Mouse (Mus musculus) forebrain, postnatal 0 days (tissue): Measurements from ENCODE around the gene Bbs2. TPM values are rescaled to one million over a fixed set of nuclear protein-coding genes. Genes with fewer than 3 reads are reported as not detected.

ENCODE experiments used
- ATAC-seq: fragments of 200-750 bp; cut with Nextera tagmentation; 2 replicates; pipeline ENCODE4 v1.8.0; 2017; ENCODE audit warnings: mild to moderate bottlenecking, moderate library complexity
- DNase-seq: peaks from one replicate; pipeline ENCODE4 v3.0.0-alpha.2; 2015
- H3K27ac ChIP-seq: fragments of 300-500 bp; sonication (generic); 2 replicates; pipeline ENCODE4 v1.5.1; 2014; ENCODE audit warnings: low read depth, mild to moderate bottlenecking, antibody characterized with exemption, low read length, moderate library complexity, mixed read lengths
- H3K27me3 ChIP-seq: fragments of 300-500 bp; sonication (generic); 2 replicates; pipeline ENCODE4 v1.6.1; 2014; ENCODE audit warnings: mild to moderate bottlenecking, low read length, mixed read lengths; ENCODE audit not compliant: insufficient read depth
- H3K36me3 ChIP-seq: fragments of 300-500 bp; sonication (generic); 2 replicates; pipeline ENCODE4 v1.6.1; 2014; ENCODE audit warnings: mild to moderate bottlenecking, moderate library complexity; ENCODE audit not compliant: insufficient read depth
- H3K4me1 ChIP-seq: fragments of 300-500 bp; sonication (generic); 2 replicates; pipeline ENCODE4 v1.6.1; 2014; ENCODE audit warnings: antibody characterized with exemption; ENCODE audit not compliant: insufficient read depth
- H3K4me2 ChIP-seq: fragments of 300-500 bp; sonication (generic); 2 replicates; pipeline ENCODE4 v1.6.1; 2014; ENCODE audit warnings: low read depth, mild to moderate bottlenecking, moderate library complexity
- H3K4me3 ChIP-seq: fragments of 300-500 bp; sonication (generic); 2 replicates; pipeline ENCODE4 v1.5.1; 2014; ENCODE audit warnings: low read depth, low read length, mixed read lengths
- H3K9ac ChIP-seq: fragments of 300-500 bp; sonication (generic); 2 replicates; pipeline ENCODE4 v1.6.1; 2014; ENCODE audit warnings: mild to moderate bottlenecking
- H3K9me3 ChIP-seq: fragments of 300-500 bp; sonication (generic); 2 replicates; pipeline ENCODE4 v1.6.1; 2016; ENCODE audit warnings: low read length
- CTCF ChIP-seq: sonication (generic); IDR thresholded peaks from 2 replicates; pipeline ENCODE4 v1.5.1; 2016; ENCODE audit warnings: antibody characterized with exemption, control low read depth, low read depth
- WGBS: fragments of 180-500 bp; shearing (Covaris S2); extraction: QIAGEN DNeasy Blood & Tissue Kit; methylation state at CpG from one replicate; pipeline ENCODE4 v1.1.7; 2014; 5-methylcytosine and 5-hydroxymethylcytosine counted together
- polyA plus RNA-seq: library from polyadenylated mRNA; unstranded; fragments of >200 nt; fragmentation: Nextera tagmentation; extraction: Ambion mirVana; gene quantifications from 2 replicates; pipeline ENCODE4 v1.2.1, GENCODE M21; 2015
- total RNA-seq: library from RNA; depleted of rRNA; stranded (reverse); fragments of >200 nt; gene quantifications from 2 replicates; pipeline ENCODE4 v1.2.3, GENCODE M21; 2014

Bbs2 gene
- total and polyA plus RNA-seq, 2 experiments from 2014 or later = 14.9 to 22.6 TPM

DNA sequence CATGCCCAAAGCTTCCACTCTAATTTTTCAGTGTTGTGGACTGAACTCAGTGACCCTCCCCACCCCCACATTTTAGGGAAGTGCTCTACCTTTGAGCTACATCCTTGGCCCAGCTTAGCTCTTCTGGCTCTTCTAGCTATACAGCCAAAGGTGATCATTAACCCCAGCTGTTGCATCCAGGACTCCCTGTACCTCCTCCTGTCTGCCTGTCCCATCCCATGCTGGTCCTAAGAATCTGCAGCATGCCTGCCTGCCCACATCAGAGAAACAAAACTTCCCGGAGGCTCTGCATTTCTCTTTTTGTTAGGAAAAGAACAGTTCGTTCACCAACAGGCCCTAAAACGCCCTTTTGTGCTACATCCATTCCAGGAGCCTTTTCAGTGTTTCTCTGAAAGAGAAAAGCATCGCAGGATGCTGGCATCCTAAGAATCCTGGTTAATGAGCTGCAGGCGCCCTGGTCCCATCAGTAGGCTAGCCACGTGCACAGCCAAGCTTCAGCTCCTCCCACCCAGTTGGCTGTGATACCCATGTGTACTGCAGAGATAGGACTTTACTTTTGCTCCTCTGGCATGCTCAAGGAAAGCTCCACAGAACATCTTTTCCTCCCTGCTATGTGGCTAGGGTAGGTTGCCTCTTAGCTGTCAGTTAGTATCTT is 20.2 kb upstream of the Bbs2 start:
- peak; percentile 71 for DNase-seq
- Histone ChIP-seq H3K27ac (peak overlapping the region; percentile 79), H3K27me3 (no peaks in the 10 kb centered on the region), H3K4me2 (no peak overlapping the region), H3K4me3 (no peak overlapping the region), H3K9ac (no peak overlapping the region), H3K4me1 (peaks cover 7% of the 10 kb centered on the region; the same call in 1 of the 2 replicates), H3K36me3 (no peaks in the 10 kb centered on the region), H3K9me3 (no peaks in the 10 kb centered on the region)
- TF ChIP-seq CTCF = no peak
- WGBS = 3% methylated on average over 6 of the region's 6 CpGs
- peak; percentile 95 for ATAC-seq

DNA sequence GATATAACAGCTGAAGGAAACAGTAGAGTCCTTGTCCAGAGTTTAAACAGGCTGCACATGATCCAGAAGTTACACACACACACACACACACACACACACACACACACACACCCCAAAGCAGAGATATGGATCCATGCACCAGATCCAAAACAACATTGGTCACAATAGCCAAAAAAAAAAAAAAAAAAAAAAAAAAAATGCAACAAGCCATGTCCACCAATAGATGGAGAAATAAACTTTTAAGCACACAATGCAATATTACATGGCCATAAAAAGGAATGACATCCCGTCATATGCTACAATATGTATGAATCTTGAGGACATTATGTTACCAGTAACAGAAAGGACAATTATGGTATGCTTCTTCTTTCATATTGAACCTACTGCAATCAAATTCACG is 15.2 kb upstream of the Bbs2 start:
- Histone ChIP-seq H3K4me3 (no peak overlapping the region), H3K36me3 (no peaks in the 10 kb centered on the region), H3K9me3 (no peaks in the 10 kb centered on the region), H3K4me2 (no peak overlapping the region), H3K27me3 (no peaks in the 10 kb centered on the region), H3K27ac (no peak overlapping the region), H3K9ac (no peak overlapping the region), H3K4me1 (no peaks in the 10 kb centered on the region)
- no peak for TF ChIP-seq CTCF
- ATAC-seq (no peak), DNase-seq (no peak)
- WGBS = 86% methylated on average over 2 of the region's 2 CpGs

DNA sequence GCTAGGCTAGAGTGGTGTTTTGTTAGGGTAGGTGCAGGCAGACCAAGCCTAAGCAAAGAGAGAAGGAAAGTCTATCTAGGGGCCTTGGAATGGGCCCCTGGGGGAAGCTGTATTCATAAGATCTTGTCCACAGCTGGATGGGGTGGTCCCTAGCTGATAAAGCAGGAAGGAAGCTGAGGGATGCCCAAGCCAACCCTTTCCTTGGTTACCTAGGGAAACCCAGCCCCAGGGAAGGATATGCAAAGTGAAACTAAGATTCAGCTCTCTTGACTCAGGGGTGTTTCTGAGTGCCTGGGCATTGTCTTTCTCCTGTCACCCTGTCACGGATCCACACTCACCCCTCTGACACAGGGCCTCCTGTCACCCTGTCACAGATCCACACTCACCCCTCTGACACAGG is 14.7 kb upstream of the Bbs2 start:
- 72% methylated on average over 1 of the region's 1 CpGs for WGBS
- no peak for ATAC-seq
- no peak for TF ChIP-seq CTCF

DNA sequence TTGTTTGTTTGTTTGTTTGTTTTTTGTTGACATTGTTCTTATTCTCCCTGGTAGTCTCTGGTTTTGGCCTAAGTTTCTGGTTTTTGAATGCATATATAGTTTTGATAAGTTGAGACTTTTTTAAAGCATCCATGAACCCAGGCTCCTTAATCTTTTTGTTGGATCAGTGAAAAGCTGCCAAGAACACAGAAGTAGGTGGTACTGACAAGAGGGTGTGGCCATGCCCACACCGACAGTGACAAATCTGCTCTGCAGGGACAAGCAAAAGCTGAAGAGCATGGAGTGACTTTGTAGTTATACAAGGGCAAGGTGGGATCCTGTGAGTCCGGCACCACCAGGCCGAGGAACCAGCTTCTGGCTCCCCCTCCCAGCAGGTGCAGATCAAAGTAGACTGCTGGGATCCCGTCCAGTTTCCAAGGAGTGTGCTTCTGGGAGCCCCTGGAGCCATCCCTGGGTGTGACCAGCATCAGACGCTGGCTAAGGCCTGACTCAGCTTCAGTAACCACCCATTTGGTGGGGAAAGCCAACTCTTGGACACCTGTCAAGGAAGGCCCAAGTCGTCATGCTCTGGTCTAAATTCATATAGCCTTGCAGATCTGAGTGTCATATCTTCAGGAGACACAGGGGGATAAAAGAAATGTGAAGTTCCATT is 11.9 kb upstream of the Bbs2 start:
- H3K9ac ChIP-seq = no peak overlapping the region
- no peak overlapping the region for H3K4me3 ChIP-seq
- no peaks in the 10 kb centered on the region for H3K9me3 ChIP-seq
- H3K4me1 ChIP-seq = no peaks in the 10 kb centered on the region
- H3K27me3 ChIP-seq = no peaks in the 10 kb centered on the region
- no peak overlapping the region for H3K27ac ChIP-seq
- 69% methylated on average over 6 of the region's 6 CpGs for WGBS
- no peaks in the 10 kb centered on the region for H3K36me3 ChIP-seq
- no peak for DNase-seq
- no peak for ATAC-seq
- TF ChIP-seq CTCF = no peak
- H3K4me2 ChIP-seq = no peak overlapping the region

More for the DNA sequence above, 14.7 kb upstream of the Bbs2 start:
- no peak for DNase-seq
- H3K4me1 ChIP-seq = no peaks in the 10 kb centered on the region
- no peaks in the 10 kb centered on the region for H3K9me3 ChIP-seq
- no peaks in the 10 kb centered on the region for H3K36me3 ChIP-seq
- no peak overlapping the region for H3K9ac ChIP-seq
- H3K27ac ChIP-seq = no peak overlapping the region
- H3K27me3 ChIP-seq = no peaks in the 10 kb centered on the region
- no peak overlapping the region for H3K4me3 ChIP-seq
- H3K4me2 ChIP-seq = no peak overlapping the region

DNA sequence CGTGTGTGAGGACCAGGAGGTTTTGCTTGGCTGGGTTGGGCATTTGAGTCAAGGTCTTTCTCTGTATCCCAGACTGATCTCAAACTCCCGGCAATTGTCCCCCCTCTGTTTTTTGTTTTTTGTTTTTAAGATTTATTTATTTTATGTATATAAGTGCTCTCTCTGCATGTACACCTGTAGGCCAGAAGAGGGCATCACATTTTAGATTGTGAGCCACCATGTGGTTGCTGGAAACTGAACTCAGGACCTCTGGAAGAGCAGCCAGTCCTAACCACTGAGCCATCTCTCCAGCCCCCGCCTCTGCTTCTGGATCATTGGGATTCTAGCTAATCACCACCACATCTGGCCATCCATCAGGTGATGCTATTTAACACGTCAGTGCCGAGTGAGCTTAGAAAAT is 11.1 kb upstream of the Bbs2 start:
- H3K27me3 ChIP-seq = no peaks in the 10 kb centered on the region
- no peaks in the 10 kb centered on the region for H3K9me3 ChIP-seq
- TF ChIP-seq CTCF = 0 out of 2 replicates have a peak, but pooled peaks have one; percentile 13
- no peaks in the 10 kb centered on the region for H3K4me1 ChIP-seq
- no peak overlapping the region for H3K4me3 ChIP-seq
- H3K9ac ChIP-seq = no peak overlapping the region
- H3K4me2 ChIP-seq = no peak overlapping the region
- no peaks in the 10 kb centered on the region for H3K36me3 ChIP-seq
- ATAC-seq = no peak
- no peak overlapping the region for H3K27ac ChIP-seq
- no peak for DNase-seq
- 85% methylated on average over 5 of the region's 5 CpGs for WGBS

DNA sequence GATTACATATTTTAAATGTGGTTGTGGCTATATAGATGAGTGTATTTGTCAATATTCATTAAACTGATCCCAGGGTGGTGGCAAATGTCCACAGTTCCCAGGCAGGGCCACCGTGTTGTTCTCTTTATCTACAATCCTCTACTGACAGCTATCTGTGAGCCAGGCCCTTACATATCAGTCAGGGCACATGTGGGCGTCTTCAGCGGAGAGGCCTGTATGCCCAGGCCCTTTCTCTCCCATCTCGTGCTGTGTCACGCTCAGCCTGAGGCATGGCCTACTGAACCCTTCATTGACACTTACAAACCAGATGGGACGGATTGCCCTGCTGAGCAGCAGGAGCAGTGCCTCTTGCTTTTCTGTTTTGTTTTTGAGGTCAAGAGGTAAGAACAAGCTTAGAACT is 10.7 kb upstream of the Bbs2 start:
- Histone ChIP-seq H3K4me1 (no peaks in the 10 kb centered on the region), H3K9me3 (no peaks in the 10 kb centered on the region), H3K27ac (no peak overlapping the region), H3K36me3 (no peaks in the 10 kb centered on the region), H3K9ac (no peak overlapping the region), H3K27me3 (no peaks in the 10 kb centered on the region), H3K4me2 (no peak overlapping the region), H3K4me3 (no peak overlapping the region)
- DNase-seq (no peak), ATAC-seq (no peak)
- WGBS = 86% methylated on average over 6 of the region's 6 CpGs
- TF ChIP-seq CTCF = no peak

DNA sequence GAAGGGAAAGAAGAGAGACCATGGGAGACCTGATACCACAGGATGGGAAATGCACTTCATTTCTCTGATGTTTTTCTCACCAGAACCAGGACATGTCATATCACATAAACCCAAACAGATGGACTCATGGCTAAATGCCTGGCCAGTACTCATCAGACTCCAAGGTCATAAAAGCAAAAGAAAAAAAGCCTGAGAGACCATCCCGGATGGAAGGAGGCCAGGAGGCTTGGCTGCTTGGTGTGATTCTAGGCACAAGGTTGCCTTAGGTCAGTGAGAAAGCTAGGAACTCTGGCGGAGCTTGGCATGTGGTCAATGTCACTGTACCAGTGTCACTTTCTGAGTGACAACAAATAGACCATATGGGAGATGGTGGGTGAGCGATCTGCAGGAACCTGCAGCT is 9.1 kb upstream of the Bbs2 start:
- no peak for TF ChIP-seq CTCF
- no peak for ATAC-seq
- Histone ChIP-seq H3K27me3 (no peaks in the 10 kb centered on the region), H3K4me1 (no peaks in the 10 kb centered on the region), H3K4me2 (no peak overlapping the region), H3K27ac (no peak overlapping the region), H3K4me3 (no peak overlapping the region), H3K36me3 (no peaks in the 10 kb centered on the region), H3K9me3 (no peaks in the 10 kb centered on the region), H3K9ac (no peak overlapping the region)
- 85% methylated on average over 3 of the region's 3 CpGs for WGBS
- no peak for DNase-seq
